Mouse (Mus musculus) urinary bladder, postnatal 36 days (tissue): Measurements from ENCODE around the gene Gm6169.
A peak's percentile ranks its signal among the peaks of the same experiment; 100 is the strongest.
"Not testable (repeated sequence)": the region's sequence is repeated elsewhere in the genome, so short reads cannot be mapped to it uniquely, and the experiment has no call there.

Source experiments
- DNase-seq, 2 experiments: peaks; one replicate each; pipeline ENCODE4 v3.0.0; 2022; ENCODE audit warnings: low spot score in 2 of 2, mixed read lengths in 1 of 2

Gm6169 gene

DNA sequence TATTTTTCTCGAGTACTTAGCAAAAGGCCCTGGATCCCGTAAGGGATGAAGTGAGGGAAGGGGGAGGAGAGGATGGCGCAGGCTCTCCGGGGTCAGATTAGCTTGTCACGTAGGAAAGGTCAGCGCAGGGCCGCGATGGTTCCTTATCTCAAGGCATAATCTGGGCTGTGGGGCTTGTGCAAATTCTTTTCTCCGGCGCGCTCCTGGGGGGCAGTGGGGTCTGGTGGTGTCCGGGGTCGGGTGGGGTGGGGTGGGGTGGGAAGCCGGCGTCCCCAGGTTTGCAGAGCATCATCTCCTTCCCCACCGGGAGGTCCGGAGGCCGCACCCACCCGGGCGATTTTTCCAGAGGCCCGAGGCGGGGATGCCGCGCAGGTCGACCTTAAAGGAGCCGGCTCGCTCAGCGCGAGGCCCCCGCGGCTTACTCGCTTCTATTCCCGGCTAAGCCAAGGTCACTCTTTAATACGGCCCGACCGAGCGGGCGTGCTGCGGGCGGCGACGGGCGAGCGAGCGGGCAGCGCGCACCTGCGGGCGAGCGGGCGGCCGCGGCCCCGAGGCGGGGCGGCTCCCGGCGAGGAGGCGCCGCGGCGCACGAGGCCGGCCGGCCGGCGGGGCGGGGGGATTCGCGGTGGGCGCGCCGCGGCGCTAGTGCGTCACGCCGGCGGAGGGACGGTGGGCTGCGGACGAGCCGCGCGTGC is 28.0 kb downstream of the Gm6169 start:
- no peak for DNase-seq

DNA sequence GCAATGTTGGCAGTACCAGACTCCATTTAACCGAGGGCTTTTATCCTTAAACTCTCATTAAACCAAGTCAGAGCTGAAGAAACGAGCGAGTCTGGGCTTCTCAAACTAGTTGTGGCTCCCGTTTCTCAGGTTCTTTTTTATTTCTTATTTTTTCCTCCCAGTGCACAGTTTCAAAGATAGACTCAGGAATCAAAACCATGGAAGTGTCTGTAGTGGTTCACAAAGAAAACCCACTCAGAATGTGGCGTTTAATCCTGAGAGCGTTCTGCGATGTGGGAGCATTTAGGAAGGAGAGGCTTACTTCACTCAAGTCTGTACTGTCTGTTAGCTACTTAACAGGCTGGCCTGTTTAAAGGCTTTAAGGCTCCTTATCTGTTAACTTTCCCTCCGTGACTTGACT is 30.9 kb downstream of the Gm6169 start:
- no peak for DNase-seq

DNA sequence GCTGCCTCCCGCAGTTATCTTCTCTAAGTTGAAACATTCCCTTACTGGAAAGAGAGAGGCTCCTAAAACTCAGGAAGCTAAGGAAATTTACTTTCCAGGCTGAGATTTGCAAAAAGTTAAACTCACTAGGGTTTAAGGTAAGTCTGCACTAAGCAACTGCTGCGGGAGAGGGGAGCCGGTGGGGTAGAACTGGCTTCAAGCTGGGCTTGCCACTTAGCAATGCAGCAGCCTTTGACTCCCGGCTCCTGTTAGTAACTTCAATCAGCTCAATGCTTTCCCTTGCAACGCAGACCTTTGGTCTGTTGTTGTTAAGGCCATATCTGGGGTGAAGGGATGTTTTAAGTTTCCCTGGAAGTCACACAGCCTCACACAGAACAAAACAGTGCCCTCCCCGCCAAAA is 31.3 kb downstream of the Gm6169 start:
- no peak for DNase-seq

DNA sequence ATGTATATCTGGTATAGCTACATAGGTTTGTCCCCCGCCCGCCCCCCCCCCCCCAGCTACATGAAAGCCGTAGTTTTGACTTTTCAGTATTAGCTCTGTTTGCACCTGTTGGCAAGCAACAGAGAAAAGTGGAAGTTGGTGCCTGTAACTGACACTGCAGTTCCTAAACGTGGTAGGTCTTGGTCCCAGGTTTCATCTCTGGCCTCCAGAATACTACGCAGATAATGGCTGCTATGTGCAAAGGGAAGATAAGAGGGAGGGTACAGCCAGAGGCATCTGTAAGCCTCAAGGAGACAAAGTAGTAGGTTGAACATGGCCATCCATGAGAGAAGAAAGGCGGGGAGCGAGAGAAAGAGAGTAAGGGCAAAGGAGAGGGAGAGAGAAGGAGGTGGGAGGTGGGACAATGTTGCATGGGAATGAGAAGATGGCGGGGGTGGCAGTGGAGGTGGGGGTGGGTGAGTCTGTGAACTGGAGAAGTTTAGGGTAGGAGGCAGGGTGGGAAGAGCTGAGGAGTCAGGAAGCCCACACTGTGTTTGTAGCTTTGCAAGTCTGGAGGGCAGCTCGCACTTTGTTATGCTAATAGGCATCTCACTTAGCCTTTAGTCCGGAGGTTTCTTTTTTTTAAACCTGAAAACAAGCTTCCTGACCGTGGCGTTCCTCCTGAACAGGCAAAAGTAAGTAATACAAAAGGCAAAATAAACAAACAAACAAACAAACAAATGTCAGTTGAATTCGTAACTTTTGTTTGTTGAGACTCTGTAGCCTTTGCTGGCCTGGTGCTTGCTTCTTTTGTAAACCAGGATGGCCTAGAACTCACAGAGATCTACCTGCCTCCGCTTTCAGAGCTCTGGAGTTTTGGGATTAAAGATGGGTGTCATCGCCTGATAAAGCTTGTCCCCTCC is 32.1 kb downstream of the Gm6169 start, which contains the start of gene Fam169a:
Gene Fam169a, plus strand, starts transcription at position 638 of the 902 bp plus-strand sequence.
- no peak for DNase-seq

DNA sequence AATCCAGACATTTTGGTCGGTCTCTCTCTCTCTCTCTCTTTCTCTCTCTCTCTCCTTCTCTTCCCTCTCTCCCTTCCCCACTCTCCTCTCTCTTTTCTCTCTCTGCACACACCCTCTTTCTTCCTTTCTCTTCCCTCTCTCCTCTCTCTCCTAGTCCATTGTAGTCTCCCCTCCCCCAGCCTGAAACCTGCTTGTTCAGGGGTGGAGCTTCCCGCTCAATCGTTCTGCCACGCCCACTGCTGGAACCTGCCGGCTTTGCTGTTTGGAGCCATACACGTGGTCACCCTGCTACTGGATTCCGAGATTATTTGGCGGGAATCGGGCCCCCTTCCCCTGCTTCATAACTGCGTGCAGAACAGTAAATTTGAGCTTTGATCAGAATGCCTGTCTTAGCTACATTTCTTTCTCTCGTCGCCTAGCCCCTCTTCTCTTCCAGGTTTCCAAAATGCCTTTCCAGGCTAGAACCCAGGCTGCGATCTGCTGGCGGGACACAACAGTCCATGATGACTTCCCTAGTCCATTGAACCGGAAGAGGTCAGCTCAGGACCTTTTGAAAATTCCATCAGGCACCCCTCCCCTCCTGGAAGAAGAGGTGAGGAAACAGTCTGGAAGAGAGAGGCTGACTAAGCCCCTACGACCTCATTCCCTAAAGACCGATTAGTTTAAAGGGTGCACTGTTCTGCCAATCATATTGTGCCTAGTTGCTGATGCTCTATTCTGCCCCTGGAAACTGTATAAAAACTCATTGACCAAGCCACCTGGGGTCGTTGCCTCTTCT is 34.0 kb downstream of the Gm6169 start:
- not testable (repeated sequence) for DNase-seq

DNA sequence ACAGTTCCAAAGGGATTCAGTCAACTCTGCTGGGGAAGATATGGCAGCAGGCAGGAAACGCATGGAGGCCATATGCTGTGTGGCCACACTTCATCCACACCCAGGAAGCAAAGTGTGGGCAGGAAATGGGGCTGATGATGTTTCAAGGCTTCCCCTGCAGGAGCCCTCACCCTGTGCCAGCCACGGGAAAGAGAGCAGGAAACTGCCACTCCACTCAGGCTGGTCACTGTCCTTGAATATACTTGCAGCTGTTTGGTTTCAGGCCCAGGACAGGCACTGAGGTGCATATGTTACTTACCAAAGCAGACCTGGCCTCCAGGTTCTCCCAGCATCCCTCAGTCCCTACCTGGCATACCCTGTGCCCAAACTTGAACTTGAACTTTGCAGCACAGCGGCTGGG is 34.6 kb downstream of the Gm6169 start:
- no peak for DNase-seq

DNA sequence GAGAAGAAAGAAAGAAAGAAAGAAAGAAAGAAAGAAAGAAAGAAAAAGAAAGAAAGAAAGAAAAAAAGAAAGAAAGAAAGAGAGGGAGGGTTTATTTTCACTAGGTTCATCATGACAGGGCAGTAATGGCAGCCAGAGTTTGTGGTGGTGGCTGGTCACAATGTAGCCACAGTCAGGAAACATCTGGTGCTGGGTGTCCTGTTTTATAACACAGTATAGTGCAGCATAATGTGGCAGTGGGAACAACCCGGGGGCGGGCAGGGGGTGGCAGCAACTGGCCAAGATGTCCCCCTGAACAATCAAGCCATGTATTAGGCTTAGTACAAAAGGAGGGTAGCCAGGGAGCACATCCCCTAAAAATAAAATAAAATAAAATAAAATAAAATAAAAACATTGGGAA is 35.6 kb downstream of the Gm6169 start:
- DNase-seq = no peak

DNA sequence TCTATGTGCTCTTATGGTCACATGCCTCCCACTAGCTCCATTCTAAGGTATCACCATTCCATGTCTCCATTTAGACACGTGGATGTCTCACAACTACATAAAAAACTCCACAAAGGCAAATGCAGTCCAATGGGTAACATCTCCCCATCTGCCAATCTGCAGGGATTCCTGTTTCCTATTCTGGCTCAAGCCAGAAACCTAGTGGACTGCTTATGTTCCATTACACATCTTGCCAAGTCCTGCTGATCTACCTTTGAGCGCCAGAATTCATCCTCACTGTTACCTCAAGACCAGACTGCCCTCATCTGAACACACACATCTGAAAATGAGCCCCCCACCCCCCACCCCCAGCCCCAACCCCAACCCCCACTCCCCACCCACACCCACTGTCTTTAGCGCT is 36.9 kb downstream of the Gm6169 start:
- DNase-seq = no peak

DNA sequence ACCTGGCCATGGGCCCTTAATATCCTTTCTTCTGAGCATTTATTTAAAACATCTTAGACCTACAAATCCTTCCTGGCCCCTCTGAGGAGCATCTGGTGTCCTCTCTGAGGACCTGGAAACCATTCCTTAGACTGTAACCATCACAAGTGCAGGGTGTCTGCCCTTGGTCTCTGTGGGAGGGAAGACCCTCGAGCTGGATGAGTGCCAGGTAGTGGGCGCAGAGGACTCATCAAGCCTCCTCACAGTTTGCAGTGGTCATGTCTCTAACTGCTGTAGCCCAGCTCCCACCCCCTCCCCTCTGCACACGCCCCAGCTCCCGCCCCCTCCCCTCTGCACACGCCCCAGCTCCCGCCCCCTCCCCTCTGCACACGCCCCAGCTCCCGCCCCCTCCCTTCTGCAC is 38.7 kb downstream of the Gm6169 start:
- DNase-seq = no peak

DNA sequence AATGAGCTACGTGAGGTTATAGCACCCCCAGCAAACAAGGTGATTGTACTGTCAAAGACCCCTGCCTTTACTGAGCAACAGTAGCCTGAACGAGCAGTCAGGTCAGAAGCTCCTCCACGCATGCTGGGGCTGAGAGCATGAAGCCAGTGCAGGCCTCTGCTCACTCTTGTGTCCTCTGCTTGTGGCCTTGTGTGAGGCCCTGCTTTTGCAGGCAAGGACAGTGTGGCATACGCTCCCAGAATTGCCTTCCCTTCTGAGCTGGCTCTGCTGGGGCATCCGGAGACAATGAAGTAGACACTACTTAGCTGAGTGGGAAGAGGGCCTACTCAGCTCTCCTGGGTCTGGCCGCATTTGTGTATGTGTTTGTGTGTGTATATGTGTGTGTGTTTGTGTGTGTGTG is 39.3 kb downstream of the Gm6169 start:
- DNase-seq = no peak

DNA sequence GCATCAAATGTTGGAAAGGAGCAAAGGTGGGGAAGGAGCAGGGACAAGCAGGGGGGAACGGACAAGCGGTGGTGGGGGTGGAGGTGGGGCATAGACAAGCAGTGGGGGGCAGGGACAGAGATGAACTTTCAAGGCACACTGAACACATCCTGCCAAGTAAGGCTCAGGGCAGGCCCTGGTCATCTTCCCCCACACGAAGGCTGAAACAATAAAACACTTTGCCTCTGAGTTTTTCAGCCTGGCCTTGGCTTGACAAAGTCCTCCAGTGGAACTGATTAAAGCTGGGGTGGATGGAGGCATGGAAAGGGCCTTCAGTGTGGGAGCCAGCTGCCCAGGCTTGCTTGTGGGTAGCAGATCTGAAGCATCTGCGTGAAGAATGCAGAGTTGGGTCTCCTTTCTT is 41.2 kb downstream of the Gm6169 start:
- no peak for DNase-seq

DNA sequence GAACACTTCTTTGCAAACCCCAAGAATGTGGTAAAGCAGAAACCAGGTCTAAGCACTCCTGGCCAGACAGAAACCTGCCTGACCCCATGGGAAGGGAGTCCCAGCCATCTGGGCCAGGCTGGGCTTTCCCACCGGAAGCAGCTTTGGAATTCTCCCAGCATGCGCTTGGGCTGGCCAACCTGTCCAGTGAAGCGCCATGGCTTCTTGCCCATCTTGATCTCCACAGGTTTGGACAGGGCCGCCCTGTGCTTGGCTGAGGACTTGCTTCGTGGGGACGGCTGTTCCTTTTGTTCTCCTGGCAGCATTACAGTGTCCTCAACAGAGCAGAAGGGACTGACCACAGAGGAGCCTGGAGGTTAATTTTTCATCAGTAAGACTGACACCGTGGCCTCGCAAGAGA is 45.2 kb downstream of the Gm6169 start:
- no peak for DNase-seq

DNA sequence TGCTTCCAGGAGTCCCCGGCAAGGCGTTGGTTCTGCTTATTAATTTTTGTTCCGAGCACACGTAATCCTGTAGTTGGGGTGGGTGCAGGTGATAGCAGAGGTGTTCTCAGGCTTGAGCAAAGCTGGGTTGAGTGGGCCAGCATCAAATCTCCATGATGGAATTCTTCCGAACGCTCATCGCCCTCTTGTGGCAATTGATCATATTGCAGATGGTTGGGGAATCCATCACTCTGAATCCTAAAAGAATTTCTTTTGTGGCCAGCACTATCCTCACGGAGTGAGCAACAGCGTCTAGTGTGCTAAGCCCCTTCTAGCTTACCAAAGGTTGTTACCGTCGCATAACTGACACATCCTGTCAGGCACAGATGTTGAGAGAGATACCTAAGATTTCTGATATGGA is 46.4 kb downstream of the Gm6169 start:
- peak; percentile 21 to 36 for DNase-seq

DNA sequence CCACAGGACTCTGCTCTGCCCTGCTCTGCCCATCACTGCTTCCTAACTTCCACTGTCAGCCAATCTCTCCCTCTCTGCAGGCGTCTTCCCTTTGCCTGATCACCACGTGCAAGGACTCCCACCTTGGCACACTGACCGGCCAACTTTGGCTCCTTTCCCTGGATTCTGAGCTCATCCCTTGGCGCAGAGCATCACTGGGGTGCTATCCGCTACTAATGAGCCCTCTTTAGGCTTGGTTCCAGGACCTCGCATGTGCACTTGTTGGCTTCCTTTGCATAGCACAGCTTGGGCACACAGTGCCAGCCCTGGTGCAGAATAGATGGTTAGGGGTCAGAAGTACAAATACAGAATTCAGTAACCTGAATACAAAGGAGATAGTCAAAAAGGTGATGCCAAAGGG is 47.9 kb downstream of the Gm6169 start:
- no peak for DNase-seq
